Mouse (Mus musculus): ENCODE data around the gene Tcfl5.

Gene Tcfl5

DNA sequence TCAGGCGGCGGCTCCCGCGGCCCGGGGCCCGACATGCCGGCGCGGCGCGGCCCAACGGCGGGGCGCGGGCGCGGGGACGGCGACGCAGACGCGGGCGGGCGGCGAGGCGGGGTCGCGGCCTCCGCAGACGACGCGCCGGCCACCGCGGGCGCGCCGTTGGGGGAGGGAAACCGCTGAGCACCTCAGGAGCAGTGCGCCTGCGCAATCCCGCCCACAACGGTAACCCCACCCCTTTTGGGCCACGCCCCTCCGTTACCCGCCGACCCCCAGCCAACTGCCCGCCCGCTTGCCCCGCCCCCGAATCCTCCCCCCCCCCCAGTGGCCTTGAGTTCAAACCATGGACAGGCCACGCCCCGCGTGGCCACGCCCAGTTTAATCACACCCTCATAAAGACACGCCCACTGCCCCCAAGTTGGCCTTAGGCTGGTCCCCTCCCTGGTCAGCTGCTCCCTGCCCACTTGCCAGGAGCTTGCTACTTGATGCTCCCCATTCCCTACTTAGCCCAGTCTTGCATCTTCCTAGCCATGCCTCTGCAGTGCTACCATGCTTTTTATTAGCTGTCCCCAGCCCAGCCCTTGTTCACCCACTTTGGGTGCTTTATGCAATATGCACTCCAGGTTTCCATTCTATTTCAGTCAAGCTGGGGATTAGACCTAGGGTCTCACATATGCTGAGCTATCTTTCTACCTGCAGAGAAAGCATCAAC is at the start of gene Tcfl5:
Tcfl5 (minus strand) TSS at position 154 of the 706 bp plus-strand sequence.
- DNase-seq (ENCODE audit: low read depth), result no peak

DNA sequence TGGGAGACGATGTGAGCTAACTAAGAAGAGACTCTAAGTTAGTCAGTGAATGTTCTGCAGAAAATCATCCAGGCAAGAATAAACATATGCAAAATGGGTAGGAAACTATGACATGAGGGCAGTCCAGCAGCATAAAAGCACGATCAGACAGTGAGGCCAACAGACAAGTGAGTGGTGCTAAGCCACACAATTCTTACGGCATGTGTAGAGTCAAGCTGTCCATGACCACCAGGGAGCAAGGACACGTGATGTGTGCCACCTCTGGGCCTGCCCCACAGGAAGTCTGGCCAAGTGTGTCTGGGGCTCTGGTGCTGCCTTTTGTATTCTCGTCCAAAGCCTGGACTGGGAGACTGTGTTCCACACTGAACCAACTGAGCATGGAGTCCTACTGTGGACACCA is 47.3 kb upstream of the Tcfl5 start:
- no peak for DNase-seq (ENCODE audit: low read depth)

DNA sequence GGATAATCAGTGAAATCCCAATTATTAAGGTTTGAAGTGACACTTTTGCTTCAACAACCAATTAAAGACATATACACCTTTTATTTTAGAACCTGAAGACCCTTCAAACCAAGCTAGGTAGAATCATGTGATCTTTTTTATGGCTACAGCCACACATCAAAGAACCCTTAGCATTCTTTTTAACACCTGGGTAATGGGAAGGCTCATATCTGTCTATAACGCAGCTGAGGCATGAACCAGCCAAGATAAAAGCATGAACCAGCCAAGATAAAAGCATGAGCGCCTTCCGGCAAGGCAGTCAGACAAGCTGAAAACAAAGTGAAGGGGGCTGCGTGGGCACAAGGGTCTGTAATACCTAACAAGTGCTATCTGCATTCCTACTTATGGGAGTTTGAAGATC is 41.5 kb upstream of the Tcfl5 start:
- DNase-seq (ENCODE audit: low read depth), result no peak

DNA sequence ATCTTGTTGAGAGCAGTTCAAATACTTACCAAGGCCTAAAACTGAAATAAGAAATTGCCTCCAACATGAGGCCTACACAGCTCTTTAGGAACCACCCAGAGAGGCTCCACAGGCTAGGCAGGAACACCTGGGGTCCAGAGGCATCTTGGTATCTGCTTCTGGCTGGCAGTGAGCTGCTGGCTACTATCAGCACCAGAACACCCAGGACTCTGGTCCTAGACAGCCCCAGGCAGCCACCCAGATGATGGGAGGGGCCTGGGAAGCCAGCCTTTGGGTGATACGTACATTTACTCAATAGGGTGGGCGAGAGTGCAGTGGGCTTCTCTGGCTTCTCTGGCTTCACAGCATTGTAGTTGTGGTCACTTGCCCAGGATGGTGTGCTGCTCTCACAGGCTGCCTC is 41.0 kb upstream of the Tcfl5 start:
- DNase-seq (ENCODE audit: low read depth), result no peak

DNA sequence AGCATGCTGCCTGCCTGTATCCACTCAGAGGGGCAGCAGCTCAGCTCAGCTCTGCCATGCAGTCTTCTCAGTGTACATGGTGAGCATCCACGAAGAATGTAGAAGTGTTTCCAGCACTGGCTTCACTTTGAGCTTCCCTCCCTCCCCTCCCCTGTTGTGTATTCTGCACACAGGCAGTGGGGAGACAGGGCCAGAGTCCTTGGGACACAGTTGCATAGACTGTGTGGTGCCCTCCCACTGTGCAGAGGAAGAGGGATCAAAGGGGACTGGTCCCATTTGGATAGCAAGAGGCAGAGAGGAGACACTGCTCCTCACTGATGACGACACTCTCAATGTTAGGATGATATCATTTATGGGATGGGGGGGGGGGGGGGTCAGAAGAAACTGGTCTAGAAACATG is 38.7 kb upstream of the Tcfl5 start:
- no peak for DNase-seq (ENCODE audit: low read depth)

DNA sequence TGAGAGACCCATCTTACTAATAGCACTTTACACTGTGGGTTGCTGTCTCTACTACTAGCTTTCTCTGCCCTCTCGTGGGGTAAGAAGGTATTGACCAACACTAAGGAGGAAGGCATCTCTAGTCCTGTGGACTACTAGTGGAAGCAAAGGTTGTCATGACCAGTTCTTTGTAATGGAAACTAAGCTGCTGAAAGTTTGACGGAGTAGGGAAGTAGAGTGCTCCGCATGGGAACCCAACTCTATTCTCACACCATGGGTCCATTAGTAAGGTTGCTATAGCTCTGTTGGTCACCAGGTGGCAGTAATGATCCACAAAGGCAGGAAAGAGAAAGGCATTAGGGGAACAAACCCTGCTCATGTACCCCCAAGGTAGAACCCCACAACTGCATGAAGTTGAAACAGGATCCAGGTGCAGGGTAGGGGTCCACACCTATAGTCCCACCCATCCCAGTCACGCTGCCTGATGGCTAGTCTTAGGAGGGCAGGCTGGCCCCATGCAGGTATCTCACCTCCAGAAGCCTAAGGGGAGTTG is 36.2 kb upstream of the Tcfl5 start:
- DNase-seq (ENCODE audit: low read depth), result peak; percentile 65

DNA sequence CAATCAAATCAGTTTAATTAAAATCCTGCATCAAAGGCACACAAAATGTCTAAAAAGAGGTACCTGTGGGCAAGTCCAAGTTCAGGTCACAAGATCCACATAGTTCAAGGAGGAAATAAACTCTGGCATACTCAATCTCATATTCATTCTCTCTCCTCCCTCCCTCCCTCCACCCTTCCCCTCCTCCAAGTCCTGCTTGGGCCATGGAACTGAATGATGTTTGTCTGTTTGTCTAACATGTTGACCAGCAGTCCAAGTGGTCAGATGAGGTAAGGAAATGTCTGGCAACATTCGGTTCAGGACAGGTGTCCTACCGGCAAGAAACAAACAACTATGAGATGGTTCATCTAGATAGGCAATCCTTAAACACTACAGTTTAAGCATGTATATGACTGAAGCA is 34.2 kb upstream of the Tcfl5 start:
- DNase-seq (ENCODE audit: low read depth), result no peak

DNA sequence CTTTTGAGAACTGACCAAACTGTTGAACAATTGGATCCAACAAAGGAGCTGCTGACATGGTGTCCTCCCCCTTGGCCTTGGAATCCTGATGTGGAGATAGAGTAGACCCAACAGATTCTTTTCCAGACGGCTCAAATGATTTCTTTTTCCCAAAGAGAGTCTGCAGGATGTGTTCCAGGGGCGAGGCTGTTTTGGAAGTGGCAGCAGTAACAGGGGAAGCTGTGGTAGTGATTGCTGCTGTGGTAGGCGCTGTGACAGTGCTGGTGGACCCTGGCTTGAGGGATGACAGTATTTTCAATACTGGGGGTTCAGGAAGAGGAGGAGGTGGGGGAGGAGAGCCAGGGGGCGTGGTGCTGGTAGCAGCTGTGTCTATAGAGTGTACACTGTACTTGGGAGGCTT is 19.5 kb upstream of the Tcfl5 start:
- no peak for DNase-seq (ENCODE audit: low read depth)

DNA sequence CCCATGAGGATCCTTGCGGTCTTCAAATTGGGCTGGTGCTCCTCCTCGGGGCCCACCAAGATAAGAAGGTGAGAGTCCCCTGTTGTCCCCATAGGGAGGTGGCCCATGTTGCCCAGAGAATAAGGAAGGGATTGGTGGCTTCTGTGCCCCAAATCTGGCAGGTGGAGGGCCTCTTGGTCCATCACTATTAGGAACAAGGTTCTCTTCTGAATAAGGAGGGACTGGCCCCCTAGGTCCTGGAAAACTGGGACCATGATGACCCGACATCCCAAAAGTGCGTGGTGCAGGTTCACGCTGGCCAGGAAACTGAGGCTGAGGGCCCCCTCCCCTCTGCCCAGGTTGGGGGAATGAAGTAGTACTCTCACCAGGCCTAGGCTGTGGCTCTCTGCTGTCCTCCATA is 18.0 kb upstream of the Tcfl5 start:
- no peak for DNase-seq (ENCODE audit: low read depth)

DNA sequence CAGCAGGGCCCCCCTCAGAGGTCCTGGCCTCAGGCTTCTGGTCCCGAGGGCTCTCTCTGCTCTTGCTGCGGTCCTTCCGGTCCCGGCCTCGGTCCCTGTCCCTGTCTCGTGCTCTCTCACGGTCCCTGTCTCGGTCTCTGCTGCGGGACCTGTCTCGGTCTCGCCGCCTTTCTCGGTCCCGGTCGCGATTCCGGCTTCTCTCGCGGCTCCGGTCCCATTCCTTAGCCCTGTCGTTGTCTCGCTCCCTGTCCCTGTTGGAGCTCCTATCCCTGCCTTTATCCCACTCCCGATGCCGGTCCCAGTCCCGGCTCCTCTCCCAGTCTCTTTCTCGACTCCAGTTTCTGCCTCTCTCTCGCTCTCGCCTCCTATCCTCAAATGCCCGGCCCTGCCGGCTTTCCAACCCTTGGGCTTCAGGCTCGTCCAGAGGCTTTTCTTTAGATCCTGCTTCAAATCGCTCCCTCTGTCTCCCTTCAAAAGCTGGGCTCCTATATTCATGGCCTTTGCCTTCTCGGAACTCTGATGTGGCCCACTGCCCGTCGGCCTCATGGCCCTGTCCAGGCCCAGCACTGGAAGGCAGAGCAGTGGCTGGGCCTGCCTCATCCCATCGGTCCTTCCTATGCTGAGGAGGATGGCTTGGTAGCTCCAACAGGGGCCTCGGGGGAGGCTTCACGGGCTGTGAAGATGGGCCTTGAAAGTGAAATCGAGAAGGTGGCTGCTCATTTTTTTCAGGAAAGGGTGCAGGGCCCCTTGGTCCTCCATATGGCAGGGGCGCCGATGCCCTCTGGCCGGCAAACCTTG is 17.0 kb upstream of the Tcfl5 start:
- DNase-seq (ENCODE audit: low read depth), result no peak

DNA sequence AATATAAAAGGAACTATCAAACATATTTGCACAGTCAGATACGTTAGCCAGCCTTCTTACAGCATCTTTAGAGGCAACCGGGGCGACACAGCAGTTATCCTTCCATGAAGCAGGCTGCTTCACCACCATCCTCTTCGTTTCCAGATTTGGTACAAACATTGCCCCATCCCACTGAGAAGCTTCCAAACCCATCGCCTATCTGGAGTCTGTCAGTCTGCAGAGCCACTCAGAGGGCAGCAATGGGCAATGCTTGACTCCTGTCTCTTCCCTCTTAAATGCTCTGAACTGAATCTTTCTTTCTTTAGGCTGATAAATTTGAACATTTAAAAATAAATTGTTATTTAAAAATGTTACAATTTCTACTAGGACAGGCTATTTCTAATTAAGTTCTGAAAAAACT is 15.9 kb upstream of the Tcfl5 start:
- no peak for DNase-seq (ENCODE audit: low read depth)

DNA sequence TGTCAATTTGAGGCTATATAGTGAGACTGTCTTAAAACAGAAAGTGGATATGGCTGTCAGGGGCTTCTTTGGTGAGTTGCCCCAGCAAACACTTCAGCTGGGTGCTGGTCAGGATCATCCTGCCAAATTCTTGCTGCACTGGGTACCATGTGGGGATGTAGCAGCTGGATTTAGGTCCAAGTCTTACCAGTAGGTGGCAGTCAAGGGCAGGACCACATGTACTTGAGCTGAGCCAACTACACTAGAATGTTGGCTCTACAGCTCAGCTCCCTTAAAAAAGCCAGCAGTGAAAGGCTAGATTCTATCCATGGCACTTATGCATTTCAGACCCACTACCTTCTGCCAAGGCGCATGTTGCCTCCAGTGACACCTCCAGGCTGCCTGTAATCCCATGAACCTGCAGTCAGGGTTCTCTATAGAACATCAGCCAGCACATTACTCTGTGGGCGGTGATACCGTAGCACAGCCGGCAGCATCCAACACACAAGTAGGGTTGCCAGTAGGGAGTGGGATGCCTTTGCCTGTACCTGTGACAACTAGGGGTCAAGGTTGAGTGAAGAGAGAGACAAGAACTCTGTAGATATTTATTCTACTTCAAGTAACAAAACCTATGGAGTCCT is 15.0 kb upstream of the Tcfl5 start:
- DNase-seq (ENCODE audit: low read depth), result peak; percentile 62

DNA sequence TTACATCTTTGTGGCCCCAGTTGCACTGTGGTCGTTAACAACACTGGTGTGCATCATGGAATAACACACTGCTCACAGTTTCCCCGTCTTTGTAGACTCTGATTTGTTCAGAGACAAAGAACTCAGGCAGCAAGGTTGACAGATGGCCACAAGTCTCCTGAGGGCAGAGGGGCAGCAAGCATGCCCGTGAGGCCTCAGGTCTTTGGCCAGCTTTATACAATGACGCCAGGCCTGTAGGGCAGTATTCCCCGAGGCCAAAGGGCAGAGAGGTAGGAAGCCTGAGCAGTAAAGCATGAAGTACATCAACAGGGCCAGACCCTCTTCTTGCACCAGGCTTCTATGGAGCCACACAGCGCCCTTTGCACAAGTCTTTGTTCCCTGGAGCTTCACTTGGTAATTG is 12.6 kb upstream of the Tcfl5 start:
- no peak for DNase-seq (ENCODE audit: low read depth)

DNA sequence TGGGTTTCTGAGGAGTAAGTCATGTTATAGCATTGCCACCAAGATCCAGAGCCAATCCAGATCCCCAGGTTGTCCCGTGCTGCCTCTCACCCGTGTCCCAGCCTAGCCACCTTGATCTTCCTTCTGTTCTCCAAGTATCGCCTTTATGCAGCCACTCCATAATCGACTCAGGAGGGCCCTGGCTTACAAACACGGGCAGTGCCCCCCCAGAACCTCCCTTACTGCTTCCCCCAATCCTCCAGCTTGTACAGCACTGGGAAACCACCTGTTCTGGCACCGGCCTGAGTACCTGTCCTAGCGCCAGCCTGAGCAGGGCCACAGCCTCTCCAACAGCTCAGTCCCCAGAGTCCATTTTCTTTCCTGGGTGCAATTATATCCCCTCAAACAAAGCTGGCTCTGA is 12.2 kb upstream of the Tcfl5 start:
- no peak for DNase-seq (ENCODE audit: low read depth)

DNA sequence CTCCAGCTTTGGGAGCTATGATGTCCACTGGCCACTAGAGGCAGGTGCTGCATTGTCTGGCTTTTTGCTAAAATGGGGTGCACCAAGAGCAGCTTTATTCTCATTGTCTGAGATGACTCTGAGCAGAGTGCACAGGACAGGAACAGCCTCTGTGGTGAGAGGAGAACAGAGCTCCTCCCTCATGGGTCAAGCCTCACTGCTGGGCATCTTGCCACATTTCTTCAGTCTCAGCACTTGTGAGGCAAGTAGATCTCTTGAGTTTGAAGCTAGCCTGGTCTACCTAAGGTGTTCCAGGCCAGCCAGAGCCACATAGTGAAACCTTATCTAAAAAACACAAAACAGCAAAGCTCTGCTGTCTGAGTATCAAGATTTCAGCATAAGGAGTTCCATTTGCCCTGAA is 4.3 kb upstream of the Tcfl5 start:
- no peak for DNase-seq (ENCODE audit: low read depth)

DNA sequence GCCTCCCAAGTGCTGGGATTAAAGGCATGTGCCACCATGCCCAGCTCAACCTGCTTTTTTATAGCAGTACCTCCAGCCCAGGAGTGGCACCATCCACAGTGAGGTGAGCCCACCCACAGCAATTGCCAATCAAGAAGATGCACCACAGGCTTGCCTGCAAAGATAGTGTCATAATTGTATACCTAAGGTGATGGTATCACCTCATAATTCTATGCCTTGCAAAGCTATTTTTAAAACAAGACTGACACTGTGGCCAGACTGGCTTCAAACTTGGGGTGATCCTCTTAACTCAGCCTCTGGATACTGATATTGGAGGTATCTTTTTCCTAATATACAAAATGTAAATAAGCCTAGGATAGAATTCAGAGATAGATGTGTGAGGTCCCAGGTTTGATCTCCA is 1.1 kb upstream of the Tcfl5 start:
- no peak for DNase-seq (ENCODE audit: low read depth)

DNA sequence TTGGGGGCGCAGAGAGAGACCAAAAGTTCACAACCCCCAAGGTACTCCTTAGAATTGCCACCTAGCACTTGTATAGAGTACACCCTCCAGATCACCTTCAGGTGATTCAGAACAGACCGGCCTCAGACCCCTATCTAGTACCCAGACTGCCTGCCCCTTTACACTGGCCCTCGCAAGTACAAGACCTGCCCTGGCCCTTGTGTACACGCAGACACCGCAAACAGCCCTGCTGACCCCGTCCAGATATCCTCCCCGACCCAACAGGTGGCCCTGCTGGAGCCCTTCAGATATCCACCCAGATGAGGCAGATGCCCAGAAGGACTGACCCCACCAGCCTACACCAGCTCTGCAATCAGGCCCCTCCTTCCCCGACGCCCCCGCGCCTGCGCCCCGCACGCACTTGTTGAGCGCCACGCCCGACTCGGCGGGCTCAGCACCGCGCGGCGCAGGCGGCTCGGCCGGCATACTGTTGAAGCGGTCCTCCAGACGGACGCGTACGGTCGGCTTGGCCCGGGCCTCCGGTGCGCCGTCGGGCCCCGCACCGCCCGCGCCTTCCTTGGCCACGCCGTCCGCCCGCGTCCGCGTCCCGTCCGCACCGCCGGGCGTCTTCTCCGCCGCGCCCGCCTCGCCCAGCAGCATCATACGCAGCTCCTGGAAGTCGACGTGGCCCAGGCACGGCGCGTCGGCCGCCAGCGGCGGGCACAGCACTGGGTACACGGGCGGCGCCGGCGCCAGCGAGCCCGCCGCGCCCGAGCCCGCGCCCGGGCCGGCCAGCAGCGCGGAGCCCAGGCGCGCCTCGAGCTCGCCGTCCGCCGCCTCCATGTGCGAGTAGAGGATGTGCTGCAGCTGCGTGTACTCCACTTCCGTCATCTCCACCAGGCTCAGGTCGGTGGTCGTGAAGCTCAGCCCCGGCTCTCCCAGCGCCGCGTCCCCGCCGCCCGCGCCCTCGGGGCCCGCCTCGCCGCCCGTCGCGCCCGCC is 643 bp downstream of the Tcfl5 start:
- no peak for DNase-seq (ENCODE audit: low read depth)

DNA sequence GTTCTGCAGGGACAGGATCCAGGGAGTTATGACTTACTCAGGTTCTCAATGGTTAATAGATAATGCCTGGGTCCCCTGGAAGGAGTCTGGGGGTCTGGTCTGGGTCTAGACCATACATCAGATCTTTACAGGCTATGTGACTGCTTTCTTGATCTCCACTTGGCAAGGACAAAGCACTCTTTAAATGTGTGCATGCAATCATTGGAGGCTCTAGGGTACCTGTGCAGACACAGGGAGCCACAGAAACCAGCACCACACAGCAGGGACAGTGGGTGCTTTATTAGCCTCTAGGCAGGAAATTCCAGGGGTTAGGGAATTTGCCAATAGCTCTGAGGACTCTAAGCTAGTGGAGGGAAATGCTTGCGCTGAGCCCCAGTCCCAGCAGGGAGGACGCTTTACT is 30.6 kb downstream of the Tcfl5 start:
- no peak for DNase-seq (ENCODE audit: low read depth)

DNA sequence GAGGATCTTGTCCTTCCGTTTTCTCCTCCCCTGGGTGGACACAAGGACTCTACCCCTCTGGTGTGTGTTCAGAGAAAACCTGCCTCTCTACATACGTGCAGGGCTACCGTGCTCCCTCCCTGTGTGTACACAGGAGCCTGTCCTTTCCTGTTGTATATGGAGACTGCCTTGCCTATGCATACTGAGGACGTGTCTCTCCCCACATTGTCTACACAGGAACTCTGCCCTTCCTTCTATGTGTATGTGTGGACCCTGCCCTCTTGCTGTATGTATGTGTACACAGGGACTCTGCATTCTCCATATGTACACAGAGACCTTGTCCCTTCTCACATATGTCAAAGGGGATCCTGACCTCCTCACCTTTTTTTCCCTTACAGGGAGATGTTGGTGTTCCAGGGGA is 32.2 kb downstream of the Tcfl5 start:
- no peak for DNase-seq (ENCODE audit: low read depth)

DNA sequence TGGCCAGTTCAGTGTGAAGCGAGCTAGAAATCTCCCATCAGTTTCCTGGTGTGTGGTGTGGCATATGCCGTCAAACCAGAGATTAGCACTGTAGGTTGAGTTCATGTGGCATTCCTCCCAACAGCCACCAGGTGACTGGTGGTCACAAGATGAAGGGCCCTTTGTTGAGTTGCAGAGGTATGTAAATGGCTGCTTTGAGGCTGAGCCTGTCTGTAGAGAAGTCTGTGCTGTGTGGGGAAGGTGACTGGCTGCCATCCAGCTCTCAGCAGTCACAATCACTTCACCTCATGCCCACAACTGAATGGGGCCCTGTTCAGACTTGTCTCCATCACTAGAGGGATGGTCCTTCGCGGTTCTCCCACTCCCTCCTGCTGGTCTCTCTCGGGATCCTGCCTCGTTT is 37.7 kb downstream of the Tcfl5 start:
- no peak for DNase-seq (ENCODE audit: low read depth)

DNA sequence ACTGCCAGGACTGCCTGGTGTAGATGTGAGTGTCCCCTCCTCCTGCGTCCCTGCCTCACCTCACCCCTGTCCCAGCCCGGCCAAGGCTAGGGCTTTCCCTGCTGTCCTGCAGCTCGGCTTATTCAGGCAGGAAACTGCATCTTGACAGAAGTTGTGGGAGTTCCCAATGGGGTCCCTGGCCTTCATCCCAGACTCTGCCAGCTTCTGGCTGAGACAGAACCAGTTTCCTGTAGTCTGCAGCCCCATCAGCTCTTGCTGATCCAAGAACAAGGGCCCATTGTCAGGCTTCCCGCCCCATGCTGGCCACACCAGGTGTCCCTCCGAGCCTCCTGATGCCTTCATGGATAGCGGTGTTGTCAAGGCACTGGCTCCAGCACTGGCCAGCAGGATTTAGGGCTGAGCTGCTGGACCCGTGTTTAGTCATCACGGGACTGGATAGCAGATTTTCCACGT is 41.9 kb downstream of the Tcfl5 start:
- no peak for DNase-seq (ENCODE audit: low read depth)
